Mouse (Mus musculus): ENCODE measurements around the gene Spg11.

GRCm38 (mm10) chr2:122036064-122036463, 82.1 kb downstream of the Spg11 start:
- no peak for TF ChIP-seq CTCF (IDR thresholded peaks at IDR 0.05; ENCODE audit: control insufficient read depth, insufficient read depth, insufficient read length)
- TF ChIP-seq CEBPB (IDR thresholded peaks at IDR 0.05; ENCODE audit: low read depth) = no peak
- no peak for TF ChIP-seq USF1 (IDR thresholded peaks at IDR 0.05; ENCODE audit: low read depth)
- no peak for TF ChIP-seq MAX (IDR thresholded peaks at IDR 0.05)
- TF ChIP-seq MYOD1 (IDR thresholded peaks at IDR 0.05; ENCODE audit: control insufficient read depth, insufficient read length, low read depth) = no peak

All from C2C12 (cell line).